Mouse (Mus musculus) ES-CJ7 (cell line): ENCODE results near the gene Lrrc4.
A peak's percentile ranks its signal among the peaks of the same experiment; 100 is the strongest.

Experiments
- DNase-seq: peaks from one replicate; pipeline ENCODE4 v3.0.0; 2011; ENCODE audit warnings: low read depth, low spot score

Gene Lrrc4

GRCm38 (mm10) chr6:28831011-28831853 is at the start of gene Lrrc4:
Gene Lrrc4, minus strand, starts transcription at chr6:28831747.
- peak; percentile 22 for DNase-seq

DNA sequence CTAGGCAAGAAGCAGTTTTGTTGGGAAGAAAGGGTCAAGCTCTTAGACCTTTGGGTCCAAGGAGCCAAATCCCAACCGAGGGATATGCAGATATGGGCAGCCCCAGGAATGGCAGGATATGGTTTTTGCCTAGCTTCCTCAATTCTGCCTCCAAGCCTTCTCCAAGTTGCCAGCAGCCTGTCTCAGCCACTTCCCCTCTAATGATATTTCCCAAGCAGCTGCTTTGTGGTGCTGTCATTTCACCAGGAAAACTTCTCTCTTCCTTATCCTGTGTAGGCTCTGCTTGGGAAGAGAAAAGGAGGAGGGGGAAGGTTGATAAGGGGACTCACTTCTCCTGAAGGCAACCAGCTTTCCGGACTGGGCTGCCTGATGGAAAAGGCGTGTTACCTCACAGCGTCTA is 49.4 kb upstream of the Lrrc4 start:
- no peak for DNase-seq

DNA sequence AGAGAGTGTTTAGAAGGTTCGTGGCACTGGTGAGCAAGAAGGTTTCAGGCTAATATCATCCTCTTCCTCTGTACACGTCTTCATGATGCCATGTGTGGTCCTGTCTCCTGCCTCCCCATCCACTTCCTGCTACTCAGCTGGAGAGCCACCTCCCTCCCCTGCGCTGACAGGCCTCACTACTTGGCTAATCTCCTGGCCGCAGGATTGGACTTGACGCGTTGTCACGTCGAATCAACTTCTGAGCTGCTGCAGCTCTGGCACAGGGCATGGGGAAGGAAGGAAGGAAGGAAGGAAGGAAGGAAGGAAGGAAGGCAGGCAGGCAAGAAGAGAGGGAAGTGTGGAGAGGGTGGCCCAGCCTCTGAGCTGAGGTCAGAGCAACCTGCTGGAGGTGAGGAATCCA is 47.8 kb upstream of the Lrrc4 start:
- DNase-seq: no peak

- peak; percentile 57 for DNase-seq
Measured at GRCm38 (mm10) chr6:28877945-28878666, 46.6 kb upstream of the Lrrc4 start.

DNA sequence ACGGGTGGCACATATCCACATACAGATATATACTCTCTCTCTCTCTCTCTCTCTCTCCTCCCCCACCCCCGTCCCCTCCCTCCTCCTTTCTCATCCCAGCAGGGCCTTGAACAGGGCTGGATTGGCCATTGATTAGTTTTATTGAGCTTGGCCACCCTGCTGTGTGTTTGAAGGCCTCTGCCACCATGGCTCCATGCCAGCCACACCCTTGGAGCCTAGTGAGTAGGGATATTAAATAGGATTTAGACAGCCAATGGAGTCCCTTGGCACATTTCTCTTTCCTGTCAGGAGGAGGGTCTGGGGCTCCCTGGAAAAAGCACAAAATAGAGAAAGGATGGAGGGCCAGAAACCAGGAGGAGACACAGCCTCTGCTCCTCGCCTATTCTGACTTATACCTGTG is 44.9 kb upstream of the Lrrc4 start:
- no peak for DNase-seq

DNA sequence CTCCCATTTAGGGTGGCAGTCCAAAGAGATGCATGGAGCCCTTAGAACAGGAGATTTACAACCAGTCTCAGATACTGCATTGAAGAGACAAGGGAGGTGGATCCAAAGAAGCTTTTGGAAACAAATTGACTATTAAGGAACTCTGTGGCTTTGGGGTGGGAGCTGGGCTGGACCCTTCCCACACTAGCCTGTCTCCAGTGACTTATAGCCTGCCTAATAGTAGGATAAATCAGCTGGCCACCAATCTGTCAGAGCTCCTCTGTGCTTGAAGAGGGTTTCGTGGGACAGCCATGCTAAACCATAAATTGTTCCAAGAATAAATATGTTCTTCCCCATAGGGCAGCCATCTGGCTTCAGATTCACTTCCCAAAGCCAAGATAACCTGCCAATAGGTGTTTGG is 43.8 kb upstream of the Lrrc4 start:
- no peak for DNase-seq

DNA sequence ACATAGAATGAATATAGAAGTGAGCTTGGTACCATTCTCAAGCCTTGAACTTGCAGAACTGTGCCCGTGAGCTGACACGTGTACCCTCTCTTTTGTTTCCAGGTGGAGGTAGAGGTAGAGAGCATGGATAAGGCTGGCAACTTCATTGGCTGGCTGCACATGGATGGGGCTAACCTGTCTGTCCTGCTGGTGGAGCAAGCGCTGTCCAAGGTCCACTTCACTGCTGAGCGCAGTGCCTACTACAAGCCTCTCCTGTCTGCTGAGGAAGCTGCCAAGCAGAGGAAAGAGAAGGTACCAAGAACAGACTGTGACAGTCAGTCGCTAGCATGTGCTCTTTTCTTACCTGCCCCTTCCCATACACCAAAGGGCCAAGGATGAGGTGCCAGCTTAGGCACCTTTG is 43.2 kb upstream of the Lrrc4 start:
- DNase-seq: no peak

- no peak for DNase-seq
Measured at GRCm38 (mm10) chr6:28874053-28874452, 42.5 kb upstream of the Lrrc4 start.

DNA sequence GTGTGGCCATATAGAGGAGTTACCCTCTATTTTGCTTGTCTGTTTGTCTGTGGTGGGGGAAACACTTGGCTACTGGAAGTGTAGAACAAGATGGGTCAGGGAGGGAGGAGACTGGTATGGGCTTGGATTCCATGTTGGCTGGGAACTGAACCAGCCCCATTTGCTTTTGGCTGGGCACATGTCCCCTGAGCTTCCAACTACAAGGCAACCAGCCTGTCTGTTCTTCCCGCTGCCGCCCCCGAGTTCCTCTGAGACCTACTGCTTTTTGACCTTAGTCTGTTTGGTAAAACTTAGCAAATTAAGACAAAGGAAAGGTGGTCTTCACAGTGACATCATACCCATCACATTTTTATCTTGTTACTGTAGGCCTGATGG is 40.9 kb upstream of the Lrrc4 start:
- no peak for DNase-seq

DNA sequence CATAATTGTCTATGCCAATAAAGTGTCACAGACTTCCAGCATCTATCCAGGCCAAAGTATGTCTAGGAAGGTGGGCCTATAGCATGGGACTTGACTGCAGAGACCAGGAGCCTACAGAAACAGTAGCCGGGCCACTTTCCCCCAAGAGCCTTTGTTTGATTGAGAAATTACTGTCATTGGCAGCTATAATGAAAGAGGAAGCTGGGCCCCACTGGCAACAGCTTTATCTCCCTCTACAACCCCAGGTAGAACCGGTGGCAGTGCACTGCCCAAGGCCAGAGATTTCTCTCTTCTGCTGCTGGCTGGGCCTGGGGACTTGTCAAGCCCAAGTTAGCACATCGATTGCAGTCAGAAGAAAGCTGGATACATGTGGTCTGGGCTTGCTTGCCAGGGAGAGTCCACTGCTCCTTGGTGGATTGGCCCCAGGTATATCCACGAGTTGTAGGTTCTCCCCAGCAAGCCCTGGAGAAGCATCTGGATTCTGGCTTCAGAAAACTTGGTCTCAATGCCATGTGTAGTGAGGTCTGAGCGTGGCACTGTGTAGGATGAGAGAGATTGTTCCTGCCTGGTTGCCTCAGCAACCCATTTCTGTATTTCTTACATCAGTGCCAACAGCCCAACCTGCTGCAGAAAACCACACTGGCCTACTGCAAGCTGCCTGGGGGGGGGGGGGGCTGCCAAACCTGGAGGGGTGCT is 40.3 kb upstream of the Lrrc4 start:
- DNase-seq: no peak

DNA sequence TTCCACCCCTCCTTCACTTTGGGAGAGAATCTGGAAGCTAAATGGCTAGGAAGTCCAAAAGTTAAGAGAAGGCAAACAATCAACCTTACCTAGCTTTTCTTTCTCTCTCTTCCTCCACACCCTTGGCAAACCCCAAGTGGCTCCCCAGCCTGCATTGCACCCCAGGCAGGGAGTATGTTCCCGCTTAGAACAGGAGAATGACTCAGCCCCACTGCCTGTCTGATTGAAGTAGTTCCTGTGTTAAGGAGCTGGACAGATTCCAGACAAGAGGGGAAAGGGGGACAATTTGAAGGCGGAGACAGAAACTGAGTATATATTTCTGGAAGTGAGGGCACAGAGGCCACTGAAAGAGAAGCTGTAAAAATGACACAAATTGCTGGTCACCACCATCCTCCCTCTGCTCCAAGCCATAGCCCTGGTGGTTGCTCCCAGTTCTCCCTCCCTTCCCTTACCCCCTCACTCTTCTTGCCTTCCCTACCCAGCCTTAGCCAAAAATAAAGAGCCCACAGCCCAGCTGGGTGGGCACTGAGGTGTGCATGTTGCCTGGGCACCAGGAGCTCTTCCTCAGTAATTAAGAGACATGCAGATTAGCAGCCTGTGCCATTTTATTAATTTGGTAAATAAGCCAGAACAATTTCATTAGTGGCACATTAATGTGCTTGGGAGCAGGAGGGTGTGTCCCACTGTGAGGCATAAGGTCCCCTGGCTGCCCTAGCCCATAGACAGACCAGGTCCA is 36.1 kb upstream of the Lrrc4 start:
- DNase-seq: no peak

DNA sequence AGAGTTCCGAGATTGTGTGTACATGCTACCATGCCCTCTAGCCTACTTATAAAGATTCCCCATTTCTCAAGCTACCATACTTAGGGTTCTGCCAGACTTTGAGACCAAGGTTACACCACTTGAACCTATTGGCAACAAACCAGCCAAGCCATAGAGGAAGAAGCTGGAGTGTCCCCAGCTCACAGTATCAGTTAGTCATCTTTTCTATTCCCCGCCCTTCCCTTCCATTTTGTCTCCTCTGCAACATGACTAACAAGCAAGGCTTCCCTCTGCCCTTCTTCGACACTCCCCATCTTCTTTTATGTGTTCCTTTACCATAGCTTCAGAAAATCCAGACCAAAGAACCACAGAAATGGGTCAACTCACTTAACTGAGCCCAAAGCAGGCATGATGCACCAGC is 34.7 kb upstream of the Lrrc4 start:
- DNase-seq: no peak

DNA sequence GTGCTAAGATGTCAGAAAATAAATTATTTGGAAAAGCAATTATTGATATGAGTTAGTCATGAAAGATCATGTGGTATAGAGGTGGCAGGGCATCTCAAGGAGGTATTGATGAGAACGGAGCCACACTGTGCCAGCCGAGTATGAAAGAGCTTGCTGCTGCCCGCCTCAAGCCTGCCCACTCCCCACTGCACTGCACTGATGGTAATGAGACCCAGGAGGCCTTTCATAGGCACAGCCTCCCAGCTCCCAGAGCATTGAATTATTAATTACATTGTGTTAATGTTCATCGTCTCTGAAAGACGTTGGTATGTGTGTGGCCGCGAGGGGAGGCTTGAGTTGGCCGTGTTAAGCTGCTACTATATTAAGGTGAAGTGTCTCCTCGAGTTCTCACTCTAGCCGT is 33.6 kb upstream of the Lrrc4 start:
- DNase-seq: no peak

- DNase-seq: no peak
Measured at GRCm38 (mm10) chr6:28864684-28865083, 33.1 kb upstream of the Lrrc4 start.

GRCm38 (mm10) chr6:28862304-28862703 is 30.8 kb upstream of the Lrrc4 start:
- no peak for DNase-seq

DNA sequence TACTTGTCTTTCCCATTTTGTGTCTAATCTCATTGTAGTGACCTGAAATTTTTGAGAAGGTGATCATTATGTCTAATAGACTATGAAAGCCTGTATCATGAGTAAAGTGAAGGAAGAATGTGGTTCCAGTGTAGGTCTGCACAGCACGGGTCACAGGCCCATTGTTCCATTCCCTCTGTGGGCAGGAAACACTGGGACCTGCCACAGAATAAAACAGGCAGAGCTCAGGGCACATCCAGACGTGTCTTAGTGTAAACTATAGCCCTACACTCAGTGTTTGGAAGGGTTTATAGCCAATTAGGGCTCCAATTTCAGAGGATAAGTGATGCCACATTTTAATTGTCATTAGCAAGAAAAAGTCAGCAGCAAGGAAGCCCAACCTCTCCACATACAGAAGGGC is 29.4 kb upstream of the Lrrc4 start:
- no peak for DNase-seq

- DNase-seq: peak; percentile 10
Measured at GRCm38 (mm10) chr6:28860450-28860849, 28.9 kb upstream of the Lrrc4 start.

GRCm38 (mm10) chr6:28859094-28859493 is 27.5 kb upstream of the Lrrc4 start:
- no peak for DNase-seq

GRCm38 (mm10) chr6:28857198-28858180 is 25.9 kb upstream of the Lrrc4 start:
- DNase-seq: no peak

DNA sequence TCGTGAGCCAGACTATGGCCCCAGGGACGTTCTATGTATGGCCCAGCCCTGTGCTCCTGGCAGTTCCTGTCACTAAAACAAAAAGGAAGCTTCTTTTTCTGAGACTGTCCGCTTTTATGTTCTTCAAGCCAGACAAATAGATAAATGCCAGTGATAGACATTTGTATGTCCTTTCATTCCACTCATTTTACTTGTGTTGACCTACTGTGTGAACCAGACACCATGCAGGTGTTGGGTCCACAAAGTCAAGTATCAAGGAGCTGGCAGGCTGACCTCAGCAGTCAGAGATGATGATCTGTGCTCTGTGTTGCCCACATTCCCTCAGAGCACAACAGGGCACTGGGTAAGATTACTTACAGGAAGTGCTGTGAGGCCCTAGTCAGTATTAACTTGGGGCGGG is 25.2 kb upstream of the Lrrc4 start:
- DNase-seq: no peak

- no peak for DNase-seq
Measured at GRCm38 (mm10) chr6:28855442-28855841, 23.9 kb upstream of the Lrrc4 start.
